Mouse (Mus musculus) ES-E14 (cell line): ENCODE results near the gene Hist1h2be. TPM values are rescaled to one million over a fixed set of nuclear protein-coding genes. Genes with fewer than 3 reads are reported as not detected.

Experiments used
- DNase-seq: peaks from one replicate; pipeline ENCODE4 v3.0.0-alpha.2; 2013; ENCODE audit warnings: low read depth, low spot score
- H3K27ac ChIP-seq: 2 replicates; pipeline ENCODE4 v1.5.1; 2012; ENCODE audit warnings: low read depth, mild to moderate bottlenecking, low read length, moderate library complexity, mixed read lengths; ENCODE audit not compliant: poor library complexity, insufficient read depth, severe bottlenecking
- H3K36me3 ChIP-seq: 2 replicates; pipeline ENCODE4 v1.6.1; 2012; ENCODE audit warnings: mild to moderate bottlenecking, low read length, moderate library complexity, mixed read lengths; ENCODE audit not compliant: control insufficient read depth, poor library complexity, insufficient read depth, severe bottlenecking
- H3K4me1 ChIP-seq, 2 experiments: fragments of 150-350 bp in 1 of 2; sonication (generic) in 1 of 2; 2 replicates each; pipeline ENCODE4 v1.6.1; 2012; ENCODE audit warnings: low read length in 2 of 2, mild to moderate bottlenecking in 1 of 2, mixed read lengths in 1 of 2; ENCODE audit not compliant: control insufficient read depth in 2 of 2, insufficient read depth in 2 of 2, poor library complexity in 1 of 2
- H3K4me3 ChIP-seq, 2 experiments: fragments of 150-350 bp in 1 of 2; sonication (generic) in 1 of 2; 2 replicates each; pipeline ENCODE4 v1.5.1; 2012; ENCODE audit warnings: low read length in 2 of 2, low read depth in 1 of 2, mild to moderate bottlenecking in 1 of 2, mixed read lengths in 1 of 2; ENCODE audit not compliant: insufficient read depth in 1 of 2, poor library complexity in 1 of 2, severe bottlenecking in 1 of 2
- H3K9ac ChIP-seq: 2 replicates; pipeline ENCODE4 v1.6.1; 2012; ENCODE audit warnings: low read depth, mild to moderate bottlenecking, low read length, mixed read lengths; ENCODE audit not compliant: poor library complexity, insufficient read depth, severe bottlenecking
- H3K9me3 ChIP-seq: fragments of 150-350 bp; sonication (generic); 2 replicates; pipeline ENCODE4 v1.6.1; 2012; ENCODE audit warnings: low read depth, mild to moderate bottlenecking, low read length; ENCODE audit not compliant: control insufficient read depth, insufficient read depth
- CHD2 ChIP-seq: IDR thresholded peaks from 2 replicates; pipeline ENCODE4 v1.6.1; 2014; ENCODE audit warnings: mild to moderate bottlenecking, low read depth, low read length, inconsistent platforms
- HCFC1 ChIP-seq: IDR thresholded peaks from 2 replicates; pipeline ENCODE4 v1.6.1; 2012; ENCODE audit warnings: low read length, inconsistent platforms, borderline replicate concordance; ENCODE audit not compliant: insufficient read depth
- MAFK ChIP-seq: IDR thresholded peaks from 2 replicates; pipeline ENCODE4 v1.6.1; 2014; ENCODE audit warnings: mild to moderate bottlenecking, low read depth, low read length, inconsistent platforms; ENCODE audit not compliant: insufficient read depth
- ZC3H11A ChIP-seq: IDR thresholded peaks from 2 replicates; pipeline ENCODE4 v1.6.1; 2012; ENCODE audit warnings: low read depth, mild to moderate bottlenecking, inconsistent platforms, low read length, borderline replicate concordance
- ZNF384 ChIP-seq: IDR thresholded peaks from 2 replicates; pipeline ENCODE4 v1.6.1; 2012; ENCODE audit warnings: low read depth, low read length, inconsistent platforms
- in situ Hi-C, 2 experiments: fragments of 600-800 bp; cut with MboI; formaldehyde crosslinking; loops; one replicate each; pipeline ENCODE4 v1.15.1; 2025; ENCODE audit warnings: low sequenced_read_pairs in 2 of 2, inconsistent platforms in 1 of 2; ENCODE audit not compliant: unreplicated experiment in 2 of 2
- total RNA-seq: library from RNA; depleted of rRNA; stranded (reverse); fragments of 300-350 nt; gene quantifications from 2 replicates; pipeline ENCODE4 v1.2.3, GENCODE M21; 2012

The Hist1h2be gene
- total RNA-seq, 1 experiment: 195 TPM

DNA sequence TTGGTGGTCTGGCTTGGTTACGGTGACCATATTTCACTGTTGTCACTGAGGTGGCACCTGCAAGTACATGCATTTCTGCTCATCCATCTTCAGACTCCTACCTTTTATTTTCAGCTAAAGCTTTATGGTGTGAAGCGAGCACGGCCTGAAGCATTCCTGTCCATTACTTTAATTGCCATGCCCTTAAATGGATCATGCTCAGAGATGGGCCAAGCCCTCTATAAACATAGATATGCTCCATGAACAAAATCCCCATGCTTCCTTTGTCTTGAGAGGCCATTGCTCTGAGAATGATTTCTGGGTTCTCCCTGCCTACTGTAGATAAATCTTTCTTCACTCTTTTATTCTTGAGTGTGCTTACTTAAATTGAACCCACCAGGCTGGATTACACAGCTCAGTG lies 16.5 kb downstream of the Hist1h2be start:
- no peaks in the 10 kb centered on the region for H3K4me1 ChIP-seq
- H3K4me3 ChIP-seq: no peak overlapping the region
- DNase-seq: no peak
- no peak overlapping the region for H3K9ac ChIP-seq
- no peak overlapping the region for H3K27ac ChIP-seq
- in situ Hi-C loops: loop anchor here in 1 of 2 experiments (10.0 kb wide), 1 partner anchor 190 kb away; no protein-coding TSS in a partner anchor
- no peaks in the 10 kb centered on the region for H3K36me3 ChIP-seq
- H3K9me3 ChIP-seq: no peaks in the 10 kb centered on the region
- TF ChIP-seq ZNF384 (no peak), MAFK (no peak), ZC3H11A (no peak), HCFC1 (no peak), CHD2 (no peak)

DNA sequence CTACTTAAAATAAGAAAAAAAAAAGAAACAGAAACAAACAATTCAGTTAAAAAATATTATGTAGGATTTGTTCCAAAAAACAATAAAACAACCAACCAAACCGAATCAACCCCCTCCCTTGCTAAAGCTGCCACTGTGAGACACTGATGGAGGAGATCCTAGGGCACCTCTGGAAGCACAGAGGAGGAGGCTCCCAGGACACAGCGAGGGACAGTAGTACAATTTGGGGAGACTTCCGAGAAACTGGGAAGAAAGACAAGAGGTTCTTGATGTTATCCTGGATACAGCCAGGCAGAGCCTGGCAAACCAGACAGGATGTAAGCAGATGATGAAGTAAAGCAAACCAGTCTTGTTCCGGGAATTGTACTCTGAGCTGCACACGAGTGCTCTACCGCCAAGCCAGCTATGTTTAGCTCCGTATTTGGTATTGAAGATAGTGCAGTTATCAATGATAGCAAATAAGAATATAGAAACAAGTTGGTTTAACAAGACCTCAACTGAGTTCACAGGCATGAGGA lies 17.7 kb downstream of the Hist1h2be start:
- no peaks in the 10 kb centered on the region for H3K4me1 ChIP-seq
- no peak for DNase-seq
- H3K9ac ChIP-seq: no peak overlapping the region
- H3K36me3 ChIP-seq: no peaks in the 10 kb centered on the region
- H3K4me3 ChIP-seq: no peak overlapping the region
- no peak for TF ChIP-seq ZC3H11A
- TF ChIP-seq CHD2: no peak
- in situ Hi-C loops: loop anchor here in 1 of 2 experiments (10.0 kb wide), 1 partner anchor 188 kb away; no protein-coding TSS in a partner anchor
- no peaks in the 10 kb centered on the region for H3K9me3 ChIP-seq
- no peak overlapping the region for H3K27ac ChIP-seq

- peak; percentile 27; the same call in 1 of the 2 replicates for TF ChIP-seq ZC3H11A
- no peak for TF ChIP-seq HCFC1
- peaks cover 7 to 10% of the 10 kb centered on the region in 2 experiments for H3K4me1 ChIP-seq
- no peak overlapping the region for H3K27ac ChIP-seq
- no peaks in the 10 kb centered on the region for H3K36me3 ChIP-seq
- DNase-seq: no peak
- no peak overlapping the region for H3K4me3 ChIP-seq
- H3K9ac ChIP-seq: no peak overlapping the region
- in situ Hi-C loops: no loop called here
- H3K9me3 ChIP-seq: no peaks in the 10 kb centered on the region
These were observed 23.0 kb downstream of the Hist1h2be start for GRCm38 (mm10) chr13:23597957-23598356.

- in situ Hi-C loops: no loop called here
- TF ChIP-seq ZC3H11A: no peak
- no peak for TF ChIP-seq CHD2
- peaks cover 7 to 10% of the 10 kb centered on the region in 2 experiments for H3K4me1 ChIP-seq
- no peak overlapping the region for H3K4me3 ChIP-seq
- DNase-seq: no peak
- no peak overlapping the region for H3K9ac ChIP-seq
- no peaks in the 10 kb centered on the region for H3K9me3 ChIP-seq
- no peaks in the 10 kb centered on the region for H3K36me3 ChIP-seq
- H3K27ac ChIP-seq: peak overlapping the region; percentile 13; the same call in 1 of the 2 replicates
These were observed 25.1 kb downstream of the Hist1h2be start for GRCm38 (mm10) chr13:23595622-23596372.

GRCm38 (mm10) chr13:23595185-23595584 lies 25.7 kb downstream of the Hist1h2be start:
- Histone ChIP-seq H3K9ac (no peak overlapping the region), H3K9me3 (no peaks in the 10 kb centered on the region), H3K4me1 (peaks cover 7 to 10% of the 10 kb centered on the region in 2 experiments), H3K27ac (peak overlapping the region; percentile 13; the same call in 1 of the 2 replicates), H3K4me3 (no peak overlapping the region), H3K36me3 (no peaks in the 10 kb centered on the region)
- no peak for TF ChIP-seq HCFC1
- no peak for TF ChIP-seq CHD2
- no peak for TF ChIP-seq ZNF384
- no peak for TF ChIP-seq ZC3H11A
- TF ChIP-seq MAFK: no peak
- DNase-seq: no peak
- in situ Hi-C loops: no loop called here
